Mouse (Mus musculus): ENCODE measurements around the gene Narfl.

The Narfl gene

DNA sequence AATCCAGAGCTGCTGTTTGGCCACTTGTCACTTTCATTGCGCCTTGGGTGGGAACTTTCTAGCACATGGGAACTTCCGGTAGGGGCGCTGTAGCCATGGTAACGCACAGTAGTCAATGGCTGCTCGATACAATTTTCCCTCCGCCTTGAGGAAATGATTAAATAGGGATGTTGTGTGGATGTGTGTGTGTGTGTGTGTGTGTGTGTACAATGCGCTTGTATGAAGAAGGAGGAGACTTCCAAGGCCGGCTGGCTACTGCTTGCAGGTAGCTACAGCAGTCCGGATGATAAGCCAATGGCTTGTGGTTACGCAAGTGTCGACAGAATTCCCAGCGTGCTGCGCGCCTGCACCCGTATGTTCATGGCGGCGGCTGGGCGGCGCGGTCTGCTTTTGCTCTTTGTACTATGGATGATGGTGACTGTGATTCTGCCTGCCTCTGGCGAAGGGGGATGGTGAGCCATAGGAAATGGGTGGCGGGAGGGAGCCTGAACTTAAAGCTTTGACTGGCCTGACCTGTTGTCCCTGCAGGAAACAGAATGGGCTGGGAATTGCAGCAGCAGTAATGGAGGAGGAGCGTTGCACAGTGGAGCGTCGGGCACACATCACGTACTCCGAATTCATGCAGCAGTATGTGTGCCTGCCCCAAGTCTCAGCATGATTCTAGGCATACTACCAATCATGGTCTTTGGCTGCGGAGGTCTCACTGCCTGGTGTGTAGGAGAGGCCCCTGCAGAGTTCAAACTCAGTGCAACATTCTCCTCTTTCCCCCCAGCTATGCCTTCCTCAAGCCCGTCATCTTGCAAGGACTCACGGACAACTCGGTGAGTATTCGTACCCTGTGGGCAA is 55.4 kb downstream of the Narfl start, which contains the start of gene Jmjd8:
Gene Jmjd8 (plus strand): TSS at position 156 of the 846 bp plus-strand sequence.
- in situ Hi-C loops (cut with MboI, MseI): loop anchor here in 1 of 2 experiments (10.0 kb wide), 1 partner anchor 1716 kb away; no protein-coding TSS in a partner anchor

DNA sequence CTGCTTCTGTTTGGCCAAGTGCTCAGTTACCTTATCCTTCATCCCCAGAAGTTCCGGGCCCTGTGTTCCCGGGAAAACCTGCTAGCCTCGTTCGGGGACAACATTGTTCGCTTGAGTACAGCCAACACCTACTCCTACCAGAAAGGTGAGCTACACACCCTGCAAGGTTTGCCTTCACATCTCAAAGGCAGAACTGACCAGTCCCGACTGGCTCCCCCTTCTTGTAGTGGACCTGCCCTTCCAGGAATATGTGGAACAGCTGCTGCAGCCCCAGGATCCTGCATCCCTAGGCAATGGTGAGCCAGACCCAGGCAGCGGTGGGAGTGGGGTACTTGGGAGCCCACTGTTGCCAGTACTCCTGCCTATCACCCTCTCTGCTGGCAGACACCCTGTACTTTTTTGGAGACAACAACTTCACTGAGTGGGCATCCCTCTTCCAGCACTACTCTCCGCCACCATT is 56.0 kb downstream of the Narfl start:
- in situ Hi-C loops (cut with MboI, MseI): loop anchor here in 1 of 2 experiments (10.0 kb wide), 1 partner anchor 1715 kb away; no protein-coding TSS in a partner anchor

DNA sequence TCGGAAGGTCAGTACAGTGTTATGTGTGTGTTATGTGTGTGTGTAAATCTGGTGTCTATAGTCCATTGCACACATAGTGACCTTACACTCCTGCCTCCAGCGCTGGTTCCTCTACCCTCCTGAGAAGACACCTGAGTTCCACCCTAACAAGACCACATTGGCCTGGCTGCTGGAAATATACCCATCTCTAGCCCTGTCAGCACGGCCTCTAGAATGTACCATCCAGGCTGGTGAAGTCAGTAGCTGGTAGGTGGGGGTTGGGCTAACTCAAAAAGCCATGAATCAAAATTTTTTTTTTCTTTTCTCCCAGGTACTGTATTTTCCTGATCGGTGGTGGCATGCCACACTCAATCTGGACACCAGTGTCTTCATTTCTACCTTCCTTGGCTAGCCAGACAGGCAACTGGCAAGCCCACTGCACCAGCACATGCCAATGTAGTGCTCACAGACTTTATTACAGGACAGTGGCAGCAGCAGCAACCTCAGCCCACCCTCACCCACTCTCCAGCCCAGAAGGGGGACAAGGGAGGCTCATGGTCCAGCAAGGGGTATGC is 56.7 kb downstream of the Narfl start:
- in situ Hi-C loops (cut with MboI, MseI): no loop called here

DNA sequence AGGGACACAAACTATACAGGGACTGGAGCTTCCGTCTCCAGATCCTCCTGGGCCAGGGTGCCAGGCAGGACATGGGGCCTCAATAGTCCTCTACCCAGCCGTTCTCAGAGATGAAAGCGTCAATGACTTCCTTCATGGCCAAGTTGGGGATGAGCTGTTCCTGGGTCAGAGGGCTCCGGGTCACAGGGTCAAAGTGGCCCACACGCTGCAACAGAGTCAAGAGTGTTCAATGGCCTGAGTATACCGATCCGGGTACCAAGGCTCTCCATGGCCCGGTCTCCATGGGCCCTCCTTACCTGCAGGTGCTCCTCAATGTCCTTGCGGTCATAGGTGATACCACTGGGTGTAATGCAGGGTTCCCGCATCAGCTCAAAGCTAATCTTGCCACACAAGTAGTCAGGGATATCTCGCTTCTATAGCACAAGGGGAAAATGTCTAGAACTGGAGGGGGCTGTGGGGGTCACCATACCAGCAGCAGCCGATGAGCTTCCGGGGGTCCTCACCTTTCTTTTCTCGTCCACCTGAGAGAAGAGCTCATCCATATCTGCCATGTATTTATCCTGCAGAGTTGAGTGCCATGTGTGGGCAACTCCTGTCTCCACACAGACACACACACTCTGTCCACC is 57.3 kb downstream of the Narfl start:
- in situ Hi-C loops (cut with MboI, MseI): no loop called here

DNA sequence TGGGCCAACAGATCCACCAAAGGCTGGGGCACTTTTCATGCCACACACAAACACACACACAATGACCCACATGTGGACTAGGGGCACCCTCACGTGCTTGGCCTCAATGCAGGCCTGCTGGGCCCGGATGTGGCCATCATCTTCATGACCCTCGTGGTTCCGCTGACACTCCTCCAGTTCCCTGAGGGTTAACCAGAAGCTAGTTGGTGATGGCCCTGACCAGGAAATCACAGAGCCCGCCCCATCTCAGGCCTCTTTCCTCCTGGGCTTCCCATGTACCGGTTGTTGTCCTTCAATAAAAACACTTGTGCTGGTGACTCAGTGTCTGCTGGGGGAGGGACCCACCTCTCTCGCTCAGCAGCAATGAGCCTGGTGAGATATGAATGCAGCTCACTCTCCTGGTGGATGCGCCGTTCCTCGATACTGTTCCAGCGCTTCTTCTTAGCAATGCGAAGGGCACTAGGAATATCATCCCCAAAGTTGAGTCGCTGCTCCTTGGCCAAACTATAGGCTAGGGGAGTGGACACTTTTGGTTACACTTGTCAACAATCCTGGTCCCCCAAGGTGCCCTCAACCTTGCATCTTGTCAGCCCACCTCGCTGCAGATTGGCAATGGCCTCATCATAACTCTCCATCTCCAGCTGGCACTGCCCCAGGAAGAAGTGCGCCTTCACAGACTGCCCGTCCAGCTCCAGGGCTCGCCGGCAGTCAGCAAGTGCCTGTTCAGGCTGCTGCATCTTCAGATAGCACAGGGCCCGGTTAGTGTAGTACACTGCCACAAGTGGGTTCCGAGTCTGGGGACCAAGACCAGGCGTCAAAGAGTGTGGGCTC is 58.1 kb downstream of the Narfl start:
- in situ Hi-C loops (cut with MboI, MseI): no loop called here

DNA sequence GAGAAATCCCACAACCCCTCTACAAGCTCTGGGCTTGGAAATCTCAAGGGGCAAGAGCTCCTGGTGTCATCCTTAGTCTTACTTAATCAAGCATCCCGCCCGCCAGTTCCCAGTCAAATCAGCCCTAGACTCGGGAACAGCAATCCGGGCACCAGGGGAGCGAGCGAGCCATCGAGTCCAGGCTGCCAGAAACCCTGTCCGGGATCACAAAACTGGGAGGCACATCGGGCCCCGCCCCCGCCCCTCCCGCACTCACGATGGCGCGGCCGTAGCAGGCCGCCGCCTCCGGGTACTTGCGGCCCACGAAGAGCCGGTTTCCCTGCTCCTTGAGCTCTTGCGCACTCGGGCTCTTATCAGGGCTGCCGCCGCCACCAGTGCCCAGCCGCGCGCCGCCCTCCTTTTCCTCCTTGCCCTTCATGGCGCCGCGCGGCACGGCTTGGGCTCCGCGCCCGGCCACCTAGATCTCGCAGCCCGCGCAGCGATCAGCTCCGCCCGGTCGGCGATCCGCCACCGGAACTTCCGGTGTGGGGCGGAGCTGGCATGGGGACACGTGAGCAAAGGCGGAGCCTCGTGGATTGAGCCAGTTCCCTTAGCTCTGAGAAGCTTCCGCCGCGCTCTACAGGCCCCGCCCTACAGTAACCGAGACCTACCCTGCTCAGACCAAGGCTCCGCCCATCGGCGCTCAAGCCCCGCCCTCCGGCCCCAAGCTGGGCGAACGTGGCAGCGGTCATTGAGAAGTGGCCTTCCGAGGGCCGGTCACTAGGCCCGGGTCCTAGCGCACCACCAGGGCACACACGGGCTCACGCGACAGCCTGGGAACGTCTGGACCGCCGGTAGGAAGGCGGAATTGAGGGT is 59.1 kb downstream of the Narfl start:
- in situ Hi-C loops (cut with MboI, MseI): no loop called here

All from T-helper 17 cell (primary cell).